Mouse (Mus musculus) ovary, postnatal 36 days (tissue): ENCODE data around the gene Mcts2.

Experiments used
- DNase-seq: peaks from one replicate; pipeline ENCODE4 v3.0.0; 2022; ENCODE audit warnings: low spot score, mixed read lengths

The Mcts2 gene

GRCm38 (mm10) chr2:152691564-152692217 is 4.9 kb downstream of the Mcts2 start:
- DNase-seq: peak; percentile 47

GRCm38 (mm10) chr2:152693233-152693632 is 6.4 kb downstream of the Mcts2 start:
- DNase-seq: peak; percentile 69

GRCm38 (mm10) chr2:152693735-152694134 is 6.9 kb downstream of the Mcts2 start:
- DNase-seq: no peak

- DNase-seq: peak; percentile 82
These were observed 7.9 kb downstream of the Mcts2 start for GRCm38 (mm10) chr2:152694708-152695107.

GRCm38 (mm10) chr2:152696016-152696415 is 9.2 kb downstream of the Mcts2 start:
- DNase-seq: no peak

- peak; percentile 90 for DNase-seq
These were observed 9.8 kb downstream of the Mcts2 start for GRCm38 (mm10) chr2:152696476-152697164.

GRCm38 (mm10) chr2:152700138-152700537 is 13.3 kb downstream of the Mcts2 start:
- no peak for DNase-seq

- no peak for DNase-seq
These were observed 13.9 kb downstream of the Mcts2 start for GRCm38 (mm10) chr2:152700725-152701124.

- DNase-seq: no peak
These were observed 16.9 kb downstream of the Mcts2 start for GRCm38 (mm10) chr2:152703596-152704255.

- no peak for DNase-seq
These were observed 17.4 kb downstream of the Mcts2 start for GRCm38 (mm10) chr2:152704256-152704605.

- no peak for DNase-seq
These were observed 18.1 kb downstream of the Mcts2 start for GRCm38 (mm10) chr2:152704811-152705370.

- peak; percentile 68 for DNase-seq
These were observed 19.2 kb downstream of the Mcts2 start for GRCm38 (mm10) chr2:152705993-152706571.

GRCm38 (mm10) chr2:152707186-152707585 is 20.4 kb downstream of the Mcts2 start:
- DNase-seq: no peak

GRCm38 (mm10) chr2:152707627-152708026 is 20.8 kb downstream of the Mcts2 start:
- peak; percentile 92 for DNase-seq

- DNase-seq: no peak
These were observed 22.2 kb downstream of the Mcts2 start for GRCm38 (mm10) chr2:152709066-152709465.

- no peak for DNase-seq
These were observed 29.5 kb downstream of the Mcts2 start for GRCm38 (mm10) chr2:152716241-152716772.

GRCm38 (mm10) chr2:152717652-152718051 is 30.8 kb downstream of the Mcts2 start:
- no peak for DNase-seq

GRCm38 (mm10) chr2:152718076-152718475 is 31.2 kb downstream of the Mcts2 start:
- DNase-seq: no peak

GRCm38 (mm10) chr2:152723651-152724331 is 37.0 kb downstream of the Mcts2 start:
- DNase-seq: no peak

GRCm38 (mm10) chr2:152724332-152724723 is 37.5 kb downstream of the Mcts2 start:
- no peak for DNase-seq

- DNase-seq: no peak
These were observed 38.4 kb downstream of the Mcts2 start for GRCm38 (mm10) chr2:152725178-152725750.
